Mouse (Mus musculus) forebrain, embryonic 11.5 days (tissue): ENCODE measurements around the gene Cyp26b1. TPM values are rescaled to one million over a fixed set of nuclear protein-coding genes. Genes with fewer than 3 reads are reported as not detected.

Experiments used
- ATAC-seq: fragments of 200-750 bp; cut with Nextera tagmentation; replicated peaks from 2 replicates; pipeline ENCODE4 v1.8.0; 2017; ENCODE audit warnings: moderate TSS enrichment; ENCODE audit not compliant: low FRiP score
- DNase-seq: peaks from one replicate; pipeline ENCODE4 v3.0.0-alpha.2; 2017; ENCODE audit warnings: low spot score
- H3K27ac ChIP-seq: fragments of 300-500 bp; sonication (generic); 2 replicates; pipeline ENCODE4 v1.5.1; 2014; ENCODE audit warnings: low read depth, low read length
- H3K27me3 ChIP-seq: fragments of 300-500 bp; sonication (generic); 2 replicates; pipeline ENCODE4 v1.6.1; 2014; ENCODE audit warnings: mild to moderate bottlenecking, low read length, mixed read lengths; ENCODE audit not compliant: control insufficient read depth, insufficient read depth
- H3K36me3 ChIP-seq: fragments of 300-500 bp; sonication (generic); 2 replicates; pipeline ENCODE4 v1.6.1; 2014; ENCODE audit warnings: mild to moderate bottlenecking, low read length, moderate library complexity, mixed read lengths; ENCODE audit not compliant: control insufficient read depth, insufficient read depth
- H3K4me1 ChIP-seq: fragments of 300-500 bp; sonication (generic); replicated peaks from 2 replicates; pipeline ENCODE4 v1.6.1; 2014; ENCODE audit warnings: low read length, mixed read lengths; ENCODE audit not compliant: control insufficient read depth, insufficient read depth
- H3K4me2 ChIP-seq: fragments of 300-500 bp; sonication (generic); 2 replicates; pipeline ENCODE4 v1.6.1; 2014; ENCODE audit warnings: low read depth, mild to moderate bottlenecking, low read length, moderate library complexity, mixed read lengths; ENCODE audit not compliant: severe bottlenecking
- H3K4me3 ChIP-seq: fragments of 300-500 bp; sonication (generic); 2 replicates; pipeline ENCODE4 v1.5.1; 2014; ENCODE audit warnings: low read depth, low read length
- H3K9ac ChIP-seq: fragments of 300-500 bp; sonication (generic); 2 replicates; pipeline ENCODE4 v1.6.1; 2014; ENCODE audit warnings: low read length
- H3K9me3 ChIP-seq: fragments of 300-500 bp; sonication (generic); 2 replicates; pipeline ENCODE4 v1.6.1; 2016; ENCODE audit warnings: low read length, mixed read lengths; ENCODE audit not compliant: control insufficient read depth
- WGBS: fragments of 180-500 bp; shearing (Covaris S2); extraction: QIAGEN DNeasy Blood & Tissue Kit; methylation state at CpG from one replicate; pipeline ENCODE4 v1.1.7; 2014; 5-methylcytosine and 5-hydroxymethylcytosine counted together
- polyA plus RNA-seq: library from polyadenylated mRNA; unstranded; fragments of >200 nt; fragmentation: Nextera tagmentation; extraction: Ambion mirVana; gene quantifications from 2 replicates; pipeline ENCODE4 v1.2.1, GENCODE M21; 2014

Gene Cyp26b1
- polyA plus RNA-seq, 1 experiment from 2014 or later, result 1.2 TPM

GRCm38 (mm10) chr6:84573905-84574660 lies 19.6 kb downstream of the Cyp26b1 start:
- WGBS, result 34% methylated on average over 25 of the region's 25 CpGs
- DNase-seq (peak; percentile 68), ATAC-seq (peak; percentile 55; the same call in 1 of the 2 replicates)
- Histone ChIP-seq H3K36me3 (no peaks in the 10 kb centered on the region), H3K27me3 (peaks cover 7% of the 10 kb centered on the region; the same call in 1 of the 2 replicates), H3K4me1 (peaks cover 8% of the 10 kb centered on the region), H3K9me3 (no peaks in the 10 kb centered on the region), H3K27ac (no peak overlapping the region), H3K9ac (no peak overlapping the region), H3K4me3 (peak overlapping the region; percentile 4; the same call in 1 of the 2 replicates), H3K4me2 (peak overlapping the region; percentile 41)

GRCm38 (mm10) chr6:84570039-84570438 lies 23.7 kb downstream of the Cyp26b1 start:
- peak; percentile 51 for DNase-seq
- H3K27ac ChIP-seq, result no peak overlapping the region

DNA sequence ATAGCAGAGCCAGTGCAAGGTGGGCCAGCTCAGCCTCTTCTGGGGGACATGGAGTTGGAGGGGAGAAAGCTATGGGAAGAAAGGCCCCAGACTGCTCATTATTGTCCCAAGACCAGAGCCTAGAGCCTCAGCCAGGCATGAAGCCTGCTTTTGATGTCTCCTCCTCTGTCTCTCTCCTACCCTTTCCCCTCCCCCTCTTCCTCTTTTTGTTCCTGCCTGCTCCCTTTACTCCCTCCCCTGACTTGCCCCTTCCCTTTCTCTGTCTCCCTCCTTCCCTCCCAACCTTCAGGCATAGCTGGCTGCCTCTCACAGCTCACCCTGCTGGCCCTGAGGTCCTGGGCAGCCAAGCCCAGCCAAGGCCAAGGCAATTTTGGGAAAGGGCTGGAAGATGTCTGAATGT lies 24.1 kb downstream of the Cyp26b1 start:
- Histone ChIP-seq H3K27me3 (no peaks in the 10 kb centered on the region), H3K4me2 (no peak overlapping the region), H3K4me3 (no peak overlapping the region), H3K36me3 (no peaks in the 10 kb centered on the region), H3K9me3 (no peaks in the 10 kb centered on the region), H3K27ac (no peak overlapping the region), H3K4me1 (peaks cover 8% of the 10 kb centered on the region), H3K9ac (no peak overlapping the region)
- ATAC-seq (no peak), DNase-seq (peak; percentile 46)

More at GRCm38 (mm10) chr6:84570039-84570438, 23.7 kb downstream of the Cyp26b1 start:
- no peak overlapping the region for H3K4me3 ChIP-seq
- H3K36me3 ChIP-seq, result no peaks in the 10 kb centered on the region
- H3K9me3 ChIP-seq, result no peaks in the 10 kb centered on the region
- ATAC-seq, result no peak
- no peak overlapping the region for H3K4me2 ChIP-seq
- H3K9ac ChIP-seq, result no peak overlapping the region
- H3K27me3 ChIP-seq, result peaks cover 4% of the 10 kb centered on the region; the same call in 1 of the 2 replicates
- peaks cover 8% of the 10 kb centered on the region for H3K4me1 ChIP-seq
- WGBS, result 68% methylated on average over 3 of the region's 3 CpGs

GRCm38 (mm10) chr6:84568880-84569279 lies 24.8 kb downstream of the Cyp26b1 start:
- Histone ChIP-seq H3K4me1 (peaks cover 8% of the 10 kb centered on the region), H3K4me3 (no peak overlapping the region)
- no peak for ATAC-seq

DNA sequence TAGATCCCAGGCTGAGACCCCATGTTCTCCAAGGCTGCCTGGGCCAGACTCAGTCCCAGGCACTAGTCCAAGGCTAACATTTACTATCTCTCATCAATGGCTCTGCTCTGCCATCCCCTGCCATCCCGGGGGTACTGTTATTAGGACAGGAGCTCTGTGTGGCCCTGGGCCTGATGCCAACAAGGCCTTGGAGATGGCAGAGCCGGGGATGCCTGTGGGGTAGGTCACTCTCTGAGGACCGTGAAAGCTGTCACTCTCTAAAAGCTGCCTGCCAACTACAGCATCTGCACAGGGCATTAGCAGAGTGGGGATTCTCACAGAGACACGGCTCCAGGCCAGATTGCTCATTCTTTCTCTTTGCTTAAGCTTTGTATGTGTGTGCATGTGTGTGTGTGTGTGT lies 26.0 kb downstream of the Cyp26b1 start:
- DNase-seq (no peak), ATAC-seq (no peak)
- Histone ChIP-seq H3K4me1 (peaks cover 8% of the 10 kb centered on the region), H3K27ac (no peak overlapping the region), H3K4me3 (no peak overlapping the region), H3K9ac (no peak overlapping the region), H3K4me2 (no peak overlapping the region), H3K27me3 (no peaks in the 10 kb centered on the region), H3K9me3 (no peaks in the 10 kb centered on the region), H3K36me3 (no peaks in the 10 kb centered on the region)
- 82% methylated on average over 4 of the region's 4 CpGs for WGBS

More at GRCm38 (mm10) chr6:84568880-84569279, 24.8 kb downstream of the Cyp26b1 start:
- no peak overlapping the region for H3K9ac ChIP-seq
- no peak overlapping the region for H3K4me2 ChIP-seq
- no peak overlapping the region for H3K27ac ChIP-seq
- no peaks in the 10 kb centered on the region for H3K27me3 ChIP-seq
- H3K36me3 ChIP-seq, result no peaks in the 10 kb centered on the region
- no peaks in the 10 kb centered on the region for H3K9me3 ChIP-seq
- WGBS, result 84% methylated on average over 6 of the region's 6 CpGs
- no peak for DNase-seq

DNA sequence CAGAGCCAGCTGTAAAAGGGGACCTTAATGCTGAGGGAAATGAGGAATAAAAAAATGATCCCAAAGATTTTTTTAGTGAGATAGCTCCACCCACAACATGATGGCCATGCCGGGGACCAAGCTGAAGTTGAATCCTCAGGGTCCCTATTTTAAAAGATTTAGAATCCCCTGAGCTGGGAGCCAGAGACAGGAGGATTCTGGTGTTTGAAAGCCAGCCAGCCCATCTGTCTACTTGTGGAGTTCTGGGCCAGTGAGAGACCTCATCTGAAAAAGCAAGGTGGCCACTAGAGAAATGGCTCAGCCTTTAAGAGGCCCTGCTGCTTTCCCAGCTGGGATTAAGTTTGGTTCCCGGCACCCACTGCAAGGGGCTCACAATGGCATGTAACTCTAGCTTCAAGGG lies 26.9 kb downstream of the Cyp26b1 start:
- Histone ChIP-seq H3K4me1 (peaks cover 8% of the 10 kb centered on the region), H3K4me2 (no peak overlapping the region), H3K27ac (no peak overlapping the region), H3K27me3 (no peaks in the 10 kb centered on the region), H3K36me3 (no peaks in the 10 kb centered on the region), H3K9ac (no peak overlapping the region), H3K4me3 (no peak overlapping the region), H3K9me3 (no peaks in the 10 kb centered on the region)
- no peak for DNase-seq
- WGBS, result 77% methylated on average over 2 of the region's 2 CpGs
- ATAC-seq, result no peak

- ATAC-seq, result no peak
Observed at GRCm38 (mm10) chr6:84565245-84565644, 28.5 kb downstream of the Cyp26b1 start.

GRCm38 (mm10) chr6:84562948-84563347 lies 30.8 kb downstream of the Cyp26b1 start:
- no peaks in the 10 kb centered on the region for H3K27me3 ChIP-seq
- no peak overlapping the region for H3K4me3 ChIP-seq
- no peak for ATAC-seq
- no peaks in the 10 kb centered on the region for H3K4me1 ChIP-seq
- no peaks in the 10 kb centered on the region for H3K36me3 ChIP-seq
- no peak overlapping the region for H3K27ac ChIP-seq
- no peak for DNase-seq
- H3K9ac ChIP-seq, result no peak overlapping the region
- WGBS, result 58% methylated on average over 4 of the region's 4 CpGs
- H3K4me2 ChIP-seq, result no peak overlapping the region
- H3K9me3 ChIP-seq, result no peaks in the 10 kb centered on the region

More at GRCm38 (mm10) chr6:84565245-84565644, 28.5 kb downstream of the Cyp26b1 start:
- WGBS, result 75% methylated on average over 5 of the region's 5 CpGs
- Histone ChIP-seq H3K4me3 (no peak overlapping the region), H3K27ac (no peak overlapping the region), H3K27me3 (no peaks in the 10 kb centered on the region), H3K4me2 (no peak overlapping the region), H3K36me3 (no peaks in the 10 kb centered on the region), H3K9ac (no peak overlapping the region), H3K9me3 (no peaks in the 10 kb centered on the region), H3K4me1 (peaks cover 8% of the 10 kb centered on the region)
- no peak for DNase-seq

GRCm38 (mm10) chr6:84561171-84561570 lies 32.5 kb downstream of the Cyp26b1 start:
- H3K9me3 ChIP-seq, result no peaks in the 10 kb centered on the region
- no peaks in the 10 kb centered on the region for H3K4me1 ChIP-seq
- DNase-seq (no peak), ATAC-seq (no peak)
- no peaks in the 10 kb centered on the region for H3K36me3 ChIP-seq
- no peak overlapping the region for H3K27ac ChIP-seq
- 83% methylated on average over 1 of the region's 1 CpGs for whole genome bisulfite sequencing
- no peak overlapping the region for H3K4me2 ChIP-seq
- no peaks in the 10 kb centered on the region for H3K27me3 ChIP-seq
- no peak overlapping the region for H3K9ac ChIP-seq
- H3K4me3 ChIP-seq, result no peak overlapping the region
